10 mouse cellular contexts compared by ENCODE assay signal in the genomic region with DNA sequence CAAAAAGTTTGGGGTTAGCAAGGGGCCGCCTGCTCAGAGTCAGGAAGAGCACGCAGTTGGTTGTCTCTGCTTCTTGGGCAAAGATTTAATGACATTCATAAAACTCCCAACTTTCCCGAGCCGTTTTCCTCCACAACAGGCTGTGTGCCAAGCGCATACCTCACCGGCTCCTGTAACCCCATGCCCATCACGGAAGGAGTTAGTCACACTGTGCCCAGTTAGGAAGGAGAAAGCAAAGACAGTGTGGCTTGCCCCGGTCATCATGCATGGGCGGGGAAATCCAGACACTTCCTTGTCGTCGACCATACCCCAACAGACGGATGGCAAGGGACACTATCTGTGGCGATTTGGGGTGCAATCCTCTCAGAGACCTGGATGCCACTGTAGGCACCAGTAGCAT. TPM values are rescaled to one million over a fixed set of nuclear protein-coding genes. Genes with fewer than 3 reads are reported as not detected.
DNase-seq lines count a peak whose midpoint lies in the region; ATAC-seq and TF ChIP-seq lines count a peak whose summit lies in the region.
"Had no signal": no experiment of that assay in that cellular context is flagged by ENCODE, and none has a peak within 500 bp of the region (broad histone marks: within the 10 kb centered on the region; RNA-seq: fewer than 3 reads in every experiment).

No protein-coding gene starts in this region.

- no peak for TF ChIP-seq CTCF in E14TG2a.4 (conservative IDR thresholded peaks at IDR 0.05; ENCODE audit: low read length)

- H3K9ac ChIP-seq in hindbrain, embryonic 13.5 days = no peak overlapping the region
- no peak overlapping the region for H3K9ac ChIP-seq in midbrain, embryonic 16.5 days (ENCODE audit: low read depth, low read length)
- H3K9ac ChIP-seq: limb, embryonic 12.5 days; neural tube, embryonic 15.5 days had no signal

- H3K4me3 ChIP-seq in hindbrain, embryonic 13.5 days = no peak overlapping the region
- no peak overlapping the region for H3K4me3 ChIP-seq in hindbrain, embryonic 10.5 days
- peak overlapping the region; percentile 70 for H3K4me3 ChIP-seq in E14TG2a.4 (replicated peaks; ENCODE audit: low read length)
- no peak overlapping the region for H3K4me3 ChIP-seq in midbrain, embryonic 16.5 days (ENCODE audit: low read depth, low read length)
- H3K4me3 ChIP-seq: limb, embryonic 12.5 days; midbrain, embryonic 10.5 days; neural tube, embryonic 15.5 days had no signal

- 82% methylated on average over 13 of the region's 13 CpGs for WGBS in hindbrain, embryonic 13.5 days
- 94% methylated on average over 13 of the region's 13 CpGs for WGBS in hindbrain, embryonic 10.5 days
- 72% methylated on average over 13 of the region's 13 CpGs for whole genome bisulfite sequencing in midbrain, embryonic 16.5 days

- H3K9me3 ChIP-seq in hindbrain, embryonic 13.5 days = no peaks in the 10 kb centered on the region
- no peaks in the 10 kb centered on the region for H3K9me3 ChIP-seq in hindbrain, embryonic 10.5 days
- no peaks in the 10 kb centered on the region for H3K9me3 ChIP-seq in E14TG2a.4 (ENCODE audit: low read length)
- no peaks in the 10 kb centered on the region for H3K9me3 ChIP-seq in midbrain, embryonic 16.5 days (replicated peaks; ENCODE audit: control insufficient read depth, low read length, poor library complexity, severe bottlenecking)
- H3K9me3 ChIP-seq: neural tube, embryonic 15.5 days had no signal

- H3K36me3 ChIP-seq in hindbrain, embryonic 13.5 days = peaks cover 25% of the 10 kb centered on the region
- H3K36me3 ChIP-seq in hindbrain, embryonic 10.5 days = peaks cover 73% of the 10 kb centered on the region
- peaks cover 17% of the 10 kb centered on the region; the same call in 1 of the 2 replicates for H3K36me3 ChIP-seq in E14TG2a.4 (ENCODE audit: insufficient read depth, low read length)
- H3K36me3 ChIP-seq in midbrain, embryonic 16.5 days (ENCODE audit: control insufficient read depth, insufficient read depth, low read length) = no peaks in the 10 kb centered on the region
- H3K36me3 ChIP-seq: neural tube, embryonic 15.5 days had no signal

- no peaks in the 10 kb centered on the region for H3K27me3 ChIP-seq in hindbrain, embryonic 13.5 days
- no peaks in the 10 kb centered on the region for H3K27me3 ChIP-seq in hindbrain, embryonic 10.5 days (ENCODE audit: insufficient read depth, poor library complexity, severe bottlenecking)
- 0 out of 2 replicates have a peak, but pooled peaks cover 4% of the 10 kb centered on the region for H3K27me3 ChIP-seq in E14TG2a.4 (ENCODE audit: insufficient read depth, low read length)
- no peaks in the 10 kb centered on the region for H3K27me3 ChIP-seq in midbrain, embryonic 16.5 days (ENCODE audit: control insufficient read depth, insufficient read depth, low read depth, low read length)
- H3K27me3 ChIP-seq: limb, embryonic 12.5 days; neural tube, embryonic 15.5 days had no signal

- DNase-seq in hindbrain, embryonic 10.5 days (ENCODE audit: low spot score) = no peak
- peak; percentile 72 for DNase-seq in adrenal gland, adult 8-10 months
- DNase-seq in kidney, postnatal 14 days = peak; percentile 77
- DNase-seq in spleen, postnatal 14 days (ENCODE audit: low spot score in 2 of 2) = no peak

- no peak for ATAC-seq in hindbrain, embryonic 13.5 days (ENCODE audit: low FRiP score)
- no peak for ATAC-seq in midbrain, embryonic 16.5 days

- peaks cover 96% of the 10 kb centered on the region for H3K4me1 ChIP-seq in hindbrain, embryonic 13.5 days (replicated peaks)
- peaks cover 67% of the 10 kb centered on the region for H3K4me1 ChIP-seq in hindbrain, embryonic 10.5 days (replicated peaks)
- H3K4me1 ChIP-seq in E14TG2a.4 (replicated peaks; ENCODE audit: low read depth, low read length) = peaks cover 97% of the 10 kb centered on the region
- H3K4me1 ChIP-seq in midbrain, embryonic 16.5 days (ENCODE audit: control insufficient read depth, insufficient read depth, low read length) = peaks cover 71% of the 10 kb centered on the region

- 0 out of 2 replicates have a peak overlapping the region, but pooled peaks have one; percentile 19 for H3K27ac ChIP-seq in hindbrain, embryonic 13.5 days
- H3K27ac ChIP-seq in hindbrain, embryonic 10.5 days = no peak overlapping the region
- no peak overlapping the region for H3K27ac ChIP-seq in midbrain, embryonic 16.5 days (ENCODE audit: low read length)
- H3K27ac ChIP-seq: limb, embryonic 12.5 days; midbrain, embryonic 10.5 days; neural tube, embryonic 15.5 days had no signal

- H3K4me2 ChIP-seq in hindbrain, embryonic 13.5 days = no peak overlapping the region
- H3K4me2 ChIP-seq in midbrain, embryonic 16.5 days (ENCODE audit: low read length) = no peak overlapping the region
- H3K4me2 ChIP-seq: limb, embryonic 12.5 days; neural tube, embryonic 15.5 days had no signal

RNA-seq across cellular contexts. Expression of gene Tnrc18, which starts 19.8 kb away (rescaled TPM):
- 33.1 and 35.8 TPM in 2 replicates for polyA plus RNA-seq in hindbrain, embryonic 13.5 days (2015; fragmentation: Nextera tagmentation; extraction: Ambion mirVana)
- polyA plus RNA-seq in hindbrain, embryonic 10.5 days (2016; fragmentation: Nextera tagmentation; extraction: Ambion mirVana) = 25.2 and 39.3 TPM in 2 replicates
- 100 to 1,000 TPM in 1 of 4 experiments, 10 to 100 TPM in 3; 75.1 to 117 (median 96.9) TPM for total RNA-seq in adrenal gland, adult 8-10 months (2022)
- polyA plus RNA-seq in midbrain, embryonic 16.5 days (2015; fragmentation: Nextera tagmentation; extraction: Ambion mirVana) = 23.3 and 27.7 TPM in 2 replicates

Comparison
In these comparisons a context has a peak if more than half of its experiments do, and no peak if none do; other contexts are left out.
1. DNase-seq: peak in adrenal gland, adult 8-10 months (single experiment) and kidney, postnatal 14 days (single experiment); none in hindbrain, embryonic 10.5 days (single experiment) and spleen, postnatal 14 days (0 of 2).